Mouse (Mus musculus) bone marrow, adult 2 months (tissue): ENCODE measurements around the gene Rapgef4. TPM values are rescaled to one million over a fixed set of nuclear protein-coding genes. Genes with fewer than 3 reads are reported as not detected.
A peak's percentile ranks its signal among the peaks of the same experiment; 100 is the strongest.

Experiments
- H3K27ac ChIP-seq: fragments of 200-500 bp; 2 replicates; pipeline ENCODE4 v1.5.1; 2012; ENCODE audit warnings: low read depth, mild to moderate bottlenecking, control low read depth, inconsistent platforms, low read length; ENCODE audit not compliant: control insufficient read depth, poor library complexity, insufficient read depth
- H3K4me1 ChIP-seq: fragments of 200-500 bp; 2 replicates; pipeline ENCODE4 v1.6.1; 2011; ENCODE audit warnings: low read length; ENCODE audit not compliant: control insufficient read depth, insufficient read depth
- H3K4me3 ChIP-seq: fragments of 200-500 bp; replicated peaks from 2 replicates; pipeline ENCODE3; 2011; ENCODE audit warnings: mild to moderate bottlenecking, low read depth, low read length, control low read depth; ENCODE audit not compliant: control insufficient read depth
- CTCF ChIP-seq: fragments of 200-500 bp; IDR thresholded peaks from 2 replicates; pipeline ENCODE4 v1.5.1; 2011; ENCODE audit warnings: low read length, control low read depth; ENCODE audit not compliant: control insufficient read depth, insufficient read depth
- POLR2A ChIP-seq: fragments of 200-500 bp; IDR thresholded peaks from 2 replicates; pipeline ENCODE4 v1.6.1; 2011; ENCODE audit warnings: low read depth, mild to moderate bottlenecking, control low read depth, low read length, borderline replicate concordance; ENCODE audit not compliant: control insufficient read depth
- WGBS: fragments of 180-500 bp; shearing (Covaris S2); methylation state at CpG from one replicate; pipeline ENCODE4 v1.1.7; 2018; 5-methylcytosine and 5-hydroxymethylcytosine counted together
- polyA plus RNA-seq: library from polyadenylated mRNA; stranded (reverse); fragments of >200 nt; gene quantifications from 2 replicates; pipeline ENCODE4 v1.2.4, GENCODE M21; 2011; ENCODE audit warnings: low replicate concordance; ENCODE audit not compliant: missing spikeins, insufficient read depth, insufficient read length

The Rapgef4 gene
- polyA plus RNA-seq, 1 experiment = 4.9 TPM

DNA sequence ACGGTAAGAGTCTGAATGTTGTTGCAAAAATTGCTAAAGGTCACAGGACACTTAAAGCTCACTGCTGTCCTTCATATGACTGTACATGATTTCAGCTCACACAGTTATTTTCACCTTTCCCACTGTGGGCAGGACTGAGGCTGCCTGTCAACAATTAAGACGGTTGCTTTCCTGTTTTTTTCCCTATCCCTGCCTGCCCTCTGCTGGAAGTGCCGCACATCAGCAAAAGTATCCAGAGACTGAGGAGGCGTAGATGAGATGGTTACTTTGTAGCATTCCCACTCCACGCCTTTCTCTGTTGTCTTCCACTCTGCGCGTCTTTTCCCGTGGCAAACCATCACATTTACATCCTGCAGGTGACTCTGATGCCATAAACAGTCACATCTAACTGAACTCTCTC lies 25.4 kb upstream of the Rapgef4 start:
- H3K4me1 ChIP-seq = no peaks in the 10 kb centered on the region
- no peak overlapping the region for H3K4me3 ChIP-seq
- WGBS = 35% methylated on average over 8 of the region's 8 CpGs
- TF ChIP-seq CTCF (peak; percentile 38; the same call in 1 of the 2 replicates), POLR2A (no peak)
- no peak overlapping the region for H3K27ac ChIP-seq

DNA sequence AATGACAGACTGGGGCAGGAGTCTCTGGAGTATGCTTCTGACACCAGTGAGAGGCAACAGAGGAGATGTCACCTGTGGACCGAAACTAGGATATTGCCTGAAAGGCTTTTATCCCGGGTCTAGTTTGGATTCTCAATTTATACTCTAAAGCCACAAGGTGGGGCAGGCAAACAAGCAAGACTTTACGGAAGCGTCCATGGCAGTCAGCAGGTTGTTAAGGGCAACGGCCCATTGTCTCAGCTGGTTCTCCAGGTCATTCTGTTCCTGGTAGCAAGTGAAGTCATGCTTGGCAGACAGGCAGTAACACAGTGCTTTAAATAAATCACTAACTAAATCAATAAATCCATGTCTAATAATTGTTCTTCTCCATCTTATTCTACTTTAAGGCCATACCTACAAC lies 24.6 kb upstream of the Rapgef4 start:
- WGBS = 74% methylated on average over 5 of the region's 5 CpGs
- Histone ChIP-seq H3K4me1 (no peaks in the 10 kb centered on the region), H3K27ac (no peak overlapping the region), H3K4me3 (no peak overlapping the region)
- TF ChIP-seq CTCF (no peak), POLR2A (no peak)

DNA sequence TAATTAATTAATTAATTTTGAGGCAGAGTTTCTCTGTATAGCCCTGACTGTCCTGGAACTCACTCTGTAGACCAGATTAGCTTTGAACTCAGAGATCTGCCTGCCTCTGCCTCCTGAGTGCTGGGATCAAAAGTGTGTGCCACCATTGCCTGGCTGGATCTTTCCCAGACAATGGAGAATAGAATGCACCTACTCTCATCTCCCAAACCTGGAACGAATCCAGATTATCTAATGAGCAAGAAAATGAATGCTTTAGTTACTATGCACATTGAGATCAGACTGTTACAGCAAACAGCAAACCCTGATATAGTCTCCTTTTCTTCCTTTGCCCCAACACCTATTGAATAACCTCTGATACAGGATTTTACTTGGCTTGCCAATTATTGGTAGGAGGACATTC lies 23.1 kb upstream of the Rapgef4 start:
- H3K27ac ChIP-seq = no peak overlapping the region
- H3K4me3 ChIP-seq = no peak overlapping the region
- TF ChIP-seq POLR2A (no peak), CTCF (no peak)
- H3K4me1 ChIP-seq = no peaks in the 10 kb centered on the region
- WGBS = 73% methylated on average over 1 of the region's 1 CpGs

DNA sequence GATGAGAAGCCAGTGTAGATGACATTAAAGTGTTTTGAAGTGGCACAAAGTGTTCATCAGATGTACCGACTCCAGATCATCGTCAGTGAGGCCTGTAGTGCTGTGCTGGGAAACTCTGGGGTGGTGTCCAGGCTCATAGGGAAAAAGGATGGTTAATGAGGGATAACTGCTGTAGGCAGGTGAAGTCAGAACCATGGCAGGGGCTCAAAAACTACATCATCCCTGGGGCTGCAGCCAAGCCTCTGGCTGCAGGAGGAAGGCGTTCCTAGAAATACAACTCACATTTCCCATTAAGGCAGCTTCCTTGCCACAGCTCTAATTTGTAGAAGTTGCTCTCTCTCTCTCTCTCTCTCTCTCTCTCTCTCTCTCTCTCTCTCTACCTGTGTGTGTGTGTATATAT lies 22.6 kb upstream of the Rapgef4 start:
- WGBS = 89% methylated on average over 3 of the region's 3 CpGs
- TF ChIP-seq CTCF (no peak), POLR2A (no peak)
- no peak overlapping the region for H3K27ac ChIP-seq
- no peak overlapping the region for H3K4me3 ChIP-seq
- H3K4me1 ChIP-seq = no peaks in the 10 kb centered on the region

DNA sequence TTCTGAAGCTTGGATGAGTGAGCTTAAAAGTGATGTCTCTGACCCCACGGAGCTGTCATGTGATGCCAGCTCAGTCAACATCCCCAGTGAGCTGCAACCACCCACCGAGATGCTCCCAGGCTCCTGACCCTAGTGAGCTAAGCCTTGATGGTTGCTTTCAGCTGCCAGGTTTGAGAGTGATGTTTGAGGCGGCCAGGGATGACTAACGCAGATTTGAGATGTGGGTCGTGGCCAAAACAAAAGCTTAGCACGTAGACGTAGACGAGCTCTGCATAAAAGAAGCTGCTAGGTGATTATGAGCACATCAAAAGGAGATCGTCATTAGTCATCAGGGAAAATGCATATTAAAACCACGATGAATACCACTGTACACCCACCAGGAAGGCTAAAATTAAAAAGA lies 16.8 kb upstream of the Rapgef4 start:
- 77% methylated on average over 10 of the region's 10 CpGs for WGBS
- no peak for TF ChIP-seq CTCF
- TF ChIP-seq POLR2A = no peak
- no peak overlapping the region for H3K4me3 ChIP-seq
- no peaks in the 10 kb centered on the region for H3K4me1 ChIP-seq
- no peak overlapping the region for H3K27ac ChIP-seq

DNA sequence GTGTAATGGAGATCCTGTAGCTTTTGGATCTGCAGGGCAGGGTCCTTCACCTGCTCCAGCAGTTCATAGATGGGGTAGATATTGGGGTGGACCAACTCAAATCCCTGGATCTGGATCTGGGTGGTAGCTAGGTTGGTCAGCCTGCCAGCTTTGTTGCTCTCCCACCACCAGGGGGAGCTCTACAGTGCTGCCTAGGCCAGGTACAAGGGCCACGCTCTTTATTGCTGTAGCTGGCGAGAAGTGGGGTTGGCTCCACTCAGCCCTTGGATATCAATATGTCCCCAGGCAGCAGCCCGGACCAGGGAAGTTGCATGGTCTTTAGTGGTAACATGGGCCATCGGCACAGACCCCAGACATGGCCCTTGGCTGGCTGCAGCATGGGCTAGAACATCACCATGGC lies 15.6 kb upstream of the Rapgef4 start:
- Histone ChIP-seq H3K4me1 (no peaks in the 10 kb centered on the region), H3K27ac (no peak overlapping the region), H3K4me3 (no peak overlapping the region)
- TF ChIP-seq POLR2A (no peak), CTCF (peak; percentile 85)
- 67% methylated on average over 4 of the region's 4 CpGs for WGBS

DNA sequence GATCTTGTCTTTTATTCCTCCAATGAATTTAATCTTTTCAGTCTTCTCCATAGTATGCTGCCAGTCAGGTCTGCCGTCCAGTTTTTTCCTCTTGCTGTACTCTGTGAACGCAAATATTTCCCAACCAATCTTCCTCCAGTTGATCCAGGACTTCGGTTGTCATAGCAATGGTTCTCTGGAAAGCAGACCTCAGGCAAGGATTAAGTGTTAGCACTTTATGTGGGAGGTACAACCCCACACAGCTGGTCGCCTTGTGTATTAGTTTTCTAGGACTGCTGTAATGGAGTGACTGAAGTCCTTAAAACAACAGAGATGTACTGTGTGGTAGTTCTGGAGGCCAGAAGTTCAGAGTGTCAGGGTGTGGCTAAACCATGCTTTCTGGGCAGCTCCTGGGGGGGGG lies 14.3 kb upstream of the Rapgef4 start:
- no peak overlapping the region for H3K27ac ChIP-seq
- no peak overlapping the region for H3K4me3 ChIP-seq
- WGBS = 83% methylated on average over 4 of the region's 4 CpGs
- TF ChIP-seq POLR2A (no peak), CTCF (no peak)
- no peaks in the 10 kb centered on the region for H3K4me1 ChIP-seq

DNA sequence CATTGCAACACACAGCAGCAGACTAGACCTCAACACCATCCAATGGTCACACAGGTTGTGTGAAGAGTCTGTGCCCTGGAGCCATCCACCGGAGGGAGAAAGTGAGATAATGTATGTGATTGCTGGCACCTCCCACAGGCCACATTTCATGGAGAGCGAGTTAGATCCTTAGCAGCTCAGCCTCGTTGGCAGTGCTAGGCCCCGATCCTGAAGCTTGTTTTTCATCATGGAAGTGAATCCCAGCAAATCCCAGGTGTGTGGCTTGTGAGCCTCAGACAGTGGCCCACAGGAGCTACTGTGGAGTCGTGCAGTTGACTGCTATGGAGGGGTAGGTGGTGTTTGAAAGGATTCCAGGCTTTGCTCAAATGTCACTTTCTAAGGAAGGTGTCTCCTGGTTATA lies 13.2 kb upstream of the Rapgef4 start:
- no peak for TF ChIP-seq CTCF
- TF ChIP-seq POLR2A = no peak
- Histone ChIP-seq H3K27ac (no peak overlapping the region), H3K4me3 (no peak overlapping the region), H3K4me1 (no peaks in the 10 kb centered on the region)
- WGBS = 69% methylated on average over 5 of the region's 5 CpGs

DNA sequence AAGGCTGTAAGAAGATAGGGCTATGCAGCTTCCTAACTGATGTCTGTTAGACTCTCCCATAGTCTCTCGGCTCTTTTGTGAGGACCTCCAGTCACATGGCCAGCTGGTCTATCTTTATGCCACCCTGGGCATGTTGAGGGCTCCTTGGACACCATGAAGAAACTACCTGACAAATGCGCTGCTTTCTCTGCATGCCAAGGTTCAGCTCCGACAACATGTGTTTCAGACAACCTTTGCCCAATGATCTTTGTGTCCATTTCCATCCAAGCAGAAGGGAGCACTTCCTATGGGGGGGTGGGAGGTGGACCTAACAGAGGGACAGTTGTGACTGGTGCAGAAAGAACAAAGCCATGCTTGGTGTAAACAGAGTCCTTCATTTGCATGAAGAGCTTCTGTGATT lies 7.4 kb upstream of the Rapgef4 start:
- 76% methylated on average over 3 of the region's 3 CpGs for WGBS
- no peak overlapping the region for H3K4me3 ChIP-seq
- H3K27ac ChIP-seq = no peak overlapping the region
- H3K4me1 ChIP-seq = no peaks in the 10 kb centered on the region; the same call in 1 of the 2 replicates
- no peak for TF ChIP-seq CTCF
- no peak for TF ChIP-seq POLR2A
